Mouse (Mus musculus) megakaryocyte progenitor cell, adult 5-6 weeks (primary cell): ENCODE results near the gene Tmem223. TPM values are rescaled to one million over a fixed set of nuclear protein-coding genes. Genes with fewer than 3 reads are reported as not detected.

Source experiments
- ATAC-seq: replicated peaks from 2 replicates; pipeline ENCODE4 v1.8.0; 2016; ENCODE audit warnings: mild to moderate bottlenecking, moderate TSS enrichment, inconsistent platforms; ENCODE audit not compliant: poor library complexity
- total RNA-seq, 2 experiments: library from RNA; stranded (forward) in 1 of 2; stranded (reverse) in 1 of 2; fragments of 157-497, 149-512 nt in 1 of 2; fragments of 200-1000 nt in 1 of 2; gene quantifications; 2 replicates each; pipeline versions ENCODE4 v1.2.3 to v1.2.4; 2015 to 2017

The Tmem223 gene
- total RNA-seq, 2 experiments from 2014 or later = 36.2 to 69.2 TPM

DNA sequence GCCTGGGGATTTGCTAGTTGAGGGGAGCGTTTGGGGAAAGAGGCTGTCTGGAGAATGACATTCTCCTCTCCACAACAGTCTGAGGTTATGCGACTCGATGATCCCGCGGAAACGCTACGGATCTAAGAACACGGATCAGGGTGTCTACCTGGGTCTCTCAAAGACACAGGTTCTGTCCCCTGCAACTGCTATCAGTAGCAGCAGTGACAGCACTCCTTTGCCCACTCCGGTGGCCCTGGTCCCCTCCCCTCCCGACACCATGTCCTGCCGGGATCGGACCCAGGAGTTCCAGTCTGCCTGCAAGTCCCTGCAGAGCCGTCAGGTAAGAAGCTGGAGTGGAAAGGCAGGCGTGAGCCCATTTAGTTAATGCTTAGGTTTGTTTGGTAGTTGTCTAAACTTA lies 28.6 kb upstream of the Tmem223 start:
- ATAC-seq = peak; percentile 0; the same call in 1 of the 2 replicates

DNA sequence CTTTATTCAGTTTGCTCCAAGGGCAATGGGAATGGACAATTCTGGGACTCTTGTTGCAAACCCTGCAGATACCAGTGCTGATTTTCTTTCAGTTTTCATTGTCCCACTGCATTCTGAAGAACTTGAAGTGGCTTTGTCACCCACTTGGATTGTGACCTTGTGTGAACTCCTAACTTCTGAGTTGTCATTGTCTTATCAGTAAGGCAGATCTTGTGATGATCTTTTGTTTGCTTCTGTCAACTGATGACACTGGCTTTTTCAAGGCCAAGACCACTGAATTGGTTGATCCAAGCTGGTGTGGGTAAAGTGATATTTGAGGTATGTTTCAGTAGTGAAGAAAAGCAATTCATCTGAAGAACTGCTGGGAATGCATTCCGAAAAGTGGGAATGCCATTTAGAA lies 25.4 kb upstream of the Tmem223 start:
- no peak for ATAC-seq

DNA sequence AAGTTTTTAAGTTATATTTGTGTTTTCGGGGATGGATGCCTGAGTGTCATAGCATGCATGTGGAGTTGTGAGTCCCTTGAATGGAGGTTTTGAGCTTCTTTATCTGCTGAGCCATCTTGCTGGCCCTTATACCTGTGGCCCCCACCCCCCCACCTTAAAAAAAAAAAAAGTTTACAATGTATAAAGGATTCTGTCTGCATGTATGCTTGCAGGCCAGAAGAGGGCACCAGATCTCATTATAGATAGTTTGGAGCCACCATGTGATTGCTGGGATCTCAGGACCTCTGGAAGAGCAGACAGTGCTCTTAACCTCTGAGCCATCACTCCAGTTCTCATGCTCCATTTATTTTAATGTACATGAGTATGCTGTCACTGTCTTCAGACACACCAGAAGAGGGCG lies 23.4 kb upstream of the Tmem223 start:
- peak; percentile 44 for ATAC-seq

DNA sequence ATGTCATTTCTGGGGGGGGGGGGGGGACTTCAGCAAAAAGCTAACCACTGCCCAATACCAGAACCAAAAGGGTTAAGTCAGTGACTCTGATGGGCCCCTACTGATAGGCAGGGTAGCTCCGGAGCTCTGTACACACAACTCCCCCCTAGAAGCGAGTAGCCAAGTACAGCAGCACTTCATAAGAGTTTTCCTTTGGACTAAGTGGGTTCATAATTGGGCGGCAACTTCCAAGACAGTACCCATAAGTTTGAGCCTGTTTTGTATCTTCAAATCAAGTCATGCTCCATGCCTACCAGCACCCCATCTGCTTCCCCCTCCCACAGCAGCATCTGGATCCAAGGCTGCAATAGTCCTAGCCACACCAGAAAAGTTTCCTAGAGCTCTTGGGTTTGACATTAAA lies 15.1 kb upstream of the Tmem223 start:
- no peak for ATAC-seq

DNA sequence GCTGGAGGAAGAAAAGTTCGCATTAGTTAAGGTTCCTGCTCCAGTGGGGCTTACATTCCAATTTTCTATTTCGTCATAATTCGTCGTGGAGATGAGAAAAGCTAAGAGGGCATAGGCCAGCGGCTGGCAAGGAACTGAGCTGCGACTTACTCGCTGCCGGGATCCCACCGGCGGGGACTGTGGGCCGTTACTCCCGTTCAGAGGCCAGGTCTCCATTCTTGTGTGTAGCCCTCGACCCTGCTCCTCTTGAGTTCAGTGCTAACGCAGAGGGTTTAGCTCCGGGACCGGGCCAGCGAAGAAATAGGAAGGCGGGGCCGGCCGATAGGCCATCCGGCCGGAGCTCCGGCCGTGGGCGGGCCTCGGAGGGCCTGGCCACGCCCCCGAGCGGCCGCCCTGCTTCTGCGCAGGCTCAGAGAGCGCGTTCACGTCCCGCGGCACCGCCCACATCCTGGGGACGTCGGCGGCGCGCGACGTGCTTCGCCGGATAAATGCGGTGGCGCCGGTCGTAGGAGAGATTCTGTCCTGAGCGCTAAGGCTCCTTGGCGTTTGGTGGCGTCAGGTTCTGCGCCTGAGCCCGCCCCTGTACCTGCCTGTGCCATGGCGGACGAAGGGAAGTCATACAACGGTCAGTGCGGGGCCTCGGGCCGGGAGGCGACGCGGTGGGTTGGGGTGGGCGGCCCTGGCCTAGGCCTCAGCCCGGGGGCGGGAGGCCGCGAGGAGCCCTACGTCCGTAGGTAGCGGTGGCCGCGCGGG lies 14.0 kb upstream of the Tmem223 start, which contains the start of gene Nxf1:
Gene Nxf1 (plus strand): TSS at position 439 of the 753 bp plus-strand sequence.
- peak; percentile 92 for ATAC-seq

GRCm38 (mm10) chr19:8757471-8757998 lies 13.3 kb upstream of the Tmem223 start:
- ATAC-seq = no peak

- no peak for ATAC-seq
Observed at GRCm38 (mm10) chr19:8758899-8759298, 11.9 kb upstream of the Tmem223 start.

GRCm38 (mm10) chr19:8760757-8761156 lies 10.0 kb upstream of the Tmem223 start:
- no peak for ATAC-seq

GRCm38 (mm10) chr19:8763276-8763675 lies 7.5 kb upstream of the Tmem223 start:
- no peak for ATAC-seq

GRCm38 (mm10) chr19:8765562-8765961 lies 5.2 kb upstream of the Tmem223 start:
- ATAC-seq = no peak

DNA sequence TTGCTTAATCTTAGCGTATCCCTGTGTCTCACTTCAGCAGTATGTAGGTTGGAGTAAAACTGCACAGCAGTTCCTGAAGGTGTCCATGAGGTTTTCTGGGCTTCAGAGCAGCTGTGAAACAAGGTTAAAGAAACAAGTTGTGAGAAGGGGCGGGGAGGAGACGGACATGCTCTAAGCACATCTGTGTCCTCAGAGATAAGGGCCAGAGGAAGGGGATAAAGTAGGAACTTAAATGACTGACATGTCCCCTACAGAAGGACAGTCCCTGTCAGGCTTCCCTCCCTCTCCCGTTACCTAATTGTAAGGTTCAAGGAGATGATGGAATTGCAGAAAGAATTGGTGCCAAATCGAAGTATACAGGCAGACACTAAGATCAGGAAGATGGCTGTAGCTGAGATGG lies 2.2 kb downstream of the Tmem223 start:
- 0 out of 2 replicates have a peak, but pooled peaks have one; percentile 6 for ATAC-seq

DNA sequence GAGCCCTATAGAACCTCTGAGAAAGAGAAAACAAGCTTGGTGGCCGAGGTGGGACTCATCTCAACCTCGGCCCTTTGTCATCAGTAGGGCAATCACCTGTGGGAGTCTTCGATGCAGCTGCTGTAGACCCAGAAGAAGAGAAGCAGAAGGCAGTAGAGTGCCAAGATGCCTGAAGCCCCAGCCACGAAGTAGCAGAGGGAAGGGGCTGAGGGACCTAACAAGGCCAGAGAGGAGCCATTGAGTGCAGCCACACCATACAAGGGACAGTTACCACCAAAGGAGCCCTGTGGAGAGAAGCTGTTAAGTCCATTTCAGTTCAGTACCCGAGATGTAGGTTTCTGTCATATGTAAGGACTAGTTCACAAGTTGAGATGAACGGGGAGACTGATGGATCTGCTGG lies 2.6 kb downstream of the Tmem223 start:
- no peak for ATAC-seq

DNA sequence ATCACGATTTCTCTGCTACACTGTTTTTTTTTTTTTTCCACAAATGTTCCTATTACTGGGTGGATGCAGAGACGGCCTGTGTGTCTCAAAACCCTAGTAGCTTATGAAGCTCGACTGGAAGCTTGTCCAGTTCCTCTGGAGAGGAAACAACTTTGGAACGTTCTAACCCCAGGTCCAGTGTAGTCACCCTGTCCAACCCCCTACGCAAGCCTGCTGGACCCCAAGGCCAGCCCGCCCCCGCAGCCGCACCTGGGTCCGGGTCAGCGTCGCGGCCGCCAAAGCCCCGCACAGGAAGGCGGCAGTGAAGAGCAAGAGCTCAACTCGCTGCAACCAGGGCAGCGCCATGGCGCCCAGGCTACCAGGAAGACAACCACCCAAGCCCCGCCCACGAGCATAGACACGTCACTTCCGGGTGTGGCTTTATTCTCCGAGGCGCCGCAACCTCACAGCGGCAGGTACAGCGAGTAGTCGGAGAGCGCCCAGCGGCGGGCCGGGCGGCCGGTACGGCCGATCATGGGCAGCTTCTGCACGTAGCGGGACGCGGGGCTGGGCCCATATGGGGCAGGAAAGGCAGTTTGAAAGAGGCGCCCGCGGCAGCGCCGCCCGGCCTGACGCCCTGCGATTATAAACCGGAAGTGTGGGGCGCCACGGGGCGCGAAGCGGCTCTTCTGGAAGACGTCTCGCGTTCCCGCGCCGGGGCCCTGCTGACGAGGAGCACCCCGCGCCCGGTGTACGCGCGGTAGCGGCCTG lies 3.5 kb downstream of the Tmem223 start, which contains the start of gene Tmem179b:
Gene Tmem179b (minus strand): TSS at position 382 of the 750 bp plus-strand sequence.
- ATAC-seq = peak; percentile 84

- ATAC-seq = no peak
Observed at GRCm38 (mm10) chr19:8774951-8775421, 4.2 kb downstream of the Tmem223 start.

- ATAC-seq = peak; percentile 99
Observed at GRCm38 (mm10) chr19:8786008-8786781, 15.4 kb downstream of the Tmem223 start, which contains the start of gene Taf6l. TSS of gene Taf6l (minus strand) at chr19:8786417.

DNA sequence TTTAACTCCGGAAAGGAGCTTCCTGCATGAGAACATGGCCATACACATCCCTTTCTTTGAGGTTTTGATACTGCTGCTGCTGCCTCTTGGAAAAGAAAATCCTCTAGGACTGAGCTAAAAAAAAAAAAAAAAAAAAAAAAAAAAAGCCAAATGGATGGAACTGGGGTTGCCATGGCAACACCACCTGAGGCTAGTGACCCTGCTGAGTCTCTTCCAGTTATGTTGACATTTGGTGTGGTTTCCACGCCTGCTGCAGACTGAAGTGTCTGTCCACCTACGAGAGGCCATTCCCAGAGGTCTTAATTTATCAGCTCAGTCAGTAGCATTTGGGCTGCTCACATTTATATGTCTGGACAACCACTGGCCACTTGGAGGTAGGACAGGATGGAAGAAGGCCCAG lies 17.7 kb downstream of the Tmem223 start:
- ATAC-seq = no peak

GRCm38 (mm10) chr19:8789171-8789570 lies 18.4 kb downstream of the Tmem223 start:
- ATAC-seq = no peak

DNA sequence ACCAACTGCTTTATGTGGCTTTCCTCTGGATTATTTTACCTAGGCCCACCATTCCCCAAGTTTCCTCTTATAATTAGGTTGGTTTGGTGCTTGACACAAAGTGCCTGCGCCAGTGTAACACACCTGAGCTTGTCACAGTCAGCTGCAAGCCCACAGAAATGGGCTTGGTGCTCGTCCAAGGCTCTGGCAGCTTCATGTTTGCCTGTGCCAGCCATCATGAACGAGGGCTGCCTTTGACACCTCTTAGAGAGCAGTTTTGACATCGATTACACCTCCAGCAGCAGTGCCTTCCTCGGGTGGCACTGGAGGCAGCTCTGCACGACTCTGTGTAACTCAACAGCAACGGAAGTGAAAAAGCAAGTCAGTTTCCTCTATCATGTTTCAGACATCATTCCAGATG lies 19.4 kb downstream of the Tmem223 start:
- no peak for ATAC-seq

DNA sequence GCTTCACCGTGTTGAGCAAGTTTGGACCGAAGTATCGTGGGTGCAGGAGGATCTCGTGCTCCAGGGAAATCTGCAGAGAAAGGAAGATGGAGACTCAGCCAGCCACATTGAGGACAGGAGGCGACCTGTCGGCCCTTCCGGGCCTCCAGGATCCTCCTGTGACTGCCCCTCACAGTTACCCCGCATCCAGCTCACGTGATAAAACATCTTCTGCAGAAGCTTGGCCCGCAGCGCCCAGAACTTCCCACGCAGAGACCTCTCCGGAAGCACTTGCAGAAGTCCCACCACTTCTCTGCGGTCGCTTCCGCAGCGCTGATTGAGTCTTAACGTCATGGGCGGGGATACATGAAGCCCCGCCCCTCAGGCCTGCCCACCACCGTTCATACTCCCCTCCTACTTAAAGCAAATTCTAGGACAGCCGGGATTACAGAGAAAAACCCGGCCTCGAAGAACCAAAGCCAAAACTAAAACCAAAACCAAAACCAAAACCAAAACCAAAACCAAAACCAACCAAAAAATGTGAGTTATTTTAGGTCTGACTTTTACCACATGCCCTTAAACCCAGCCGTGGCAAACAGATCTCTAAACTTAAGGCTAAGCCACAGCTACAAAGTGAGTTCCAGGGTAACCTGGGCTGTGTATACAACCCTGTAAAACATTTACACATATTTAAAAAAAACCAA lies 27.6 kb downstream of the Tmem223 start, which contains the start of gene Polr2g:
Gene Polr2g (minus strand): TSS at position 314 of the 683 bp plus-strand sequence.
- ATAC-seq = peak; percentile 73

DNA sequence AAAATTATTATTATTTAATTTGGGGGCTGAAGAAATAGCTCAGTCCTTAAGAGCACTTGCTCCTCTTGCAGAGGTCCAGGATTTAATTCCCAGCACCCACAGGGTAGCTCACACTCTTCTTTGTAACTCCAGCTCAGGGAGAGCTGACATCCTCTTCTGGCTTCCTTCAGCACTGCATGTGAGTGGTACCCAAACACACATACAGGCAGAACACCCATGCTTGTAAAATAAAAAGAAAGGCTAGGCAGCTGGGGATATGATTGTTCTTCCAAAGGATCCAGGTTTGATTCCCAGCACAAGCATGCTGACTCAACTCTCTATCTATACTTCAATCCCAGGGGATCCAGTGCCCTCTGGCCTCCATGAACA lies 28.1 kb downstream of the Tmem223 start:
- ATAC-seq = no peak
